Mouse (Mus musculus): ENCODE measurements around the gene Rars2. TPM values are rescaled to one million over a fixed set of nuclear protein-coding genes. Genes with fewer than 3 reads are reported as not detected.

Gene Rars2
- polyA plus RNA-seq, 1 experiment from 2014 or later, result 60.2 TPM

DNA sequence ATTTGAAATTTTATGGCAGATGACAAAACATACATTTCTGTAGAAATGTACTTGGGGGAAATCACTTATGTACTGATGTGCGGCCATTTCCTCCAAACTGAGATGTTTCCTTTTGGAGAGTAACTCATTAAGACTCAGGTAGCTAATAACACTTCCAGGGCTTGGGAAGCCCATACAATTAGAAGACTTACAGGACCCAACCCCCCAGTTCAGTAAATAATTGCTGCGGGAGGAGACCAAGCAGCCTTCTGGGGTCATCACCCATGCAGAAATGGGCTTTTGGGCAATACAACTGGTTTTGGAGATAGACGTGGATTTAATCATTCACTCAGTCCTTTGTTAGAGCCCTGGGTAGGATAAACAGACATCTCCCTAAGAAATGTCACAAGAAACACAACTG lies 92.5 kb downstream of the Rars2 start:
- Histone ChIP-seq H3K9me3 (no peaks in the 10 kb centered on the region), H3K27me3 (no peaks in the 10 kb centered on the region), H3K4me1 (no peaks in the 10 kb centered on the region), H3K9ac (replicated peaks) (no peak overlapping the region), H3K4me3 (no peak overlapping the region), H3K27ac (replicated peaks) (no peak overlapping the region), H3K4me2 (replicated peaks) (no peak overlapping the region), H3K36me3 (no peaks in the 10 kb centered on the region)
- WGBS, result 80% methylated on average over 3 of the region's 3 CpGs
- no peak for ATAC-seq (replicated peaks)

DNA sequence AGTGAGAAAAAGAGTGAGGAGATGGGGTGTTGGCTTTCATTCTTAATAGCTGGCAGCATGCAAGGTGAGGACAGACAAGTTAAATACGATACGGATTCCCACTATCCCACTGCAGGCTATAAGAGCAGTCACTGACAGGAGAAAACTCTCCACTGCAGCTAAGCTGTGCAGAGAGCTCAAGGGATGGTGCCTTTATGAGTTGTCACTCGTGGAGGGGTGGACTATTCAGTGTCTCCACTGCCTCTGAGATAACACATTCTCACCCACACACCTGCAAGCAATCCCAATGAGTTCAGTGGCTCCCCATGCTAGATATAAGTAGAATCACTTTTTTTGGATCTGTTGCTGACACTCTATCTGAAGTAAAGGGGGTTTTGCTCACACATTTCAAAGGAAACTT lies 93.4 kb downstream of the Rars2 start:
- Histone ChIP-seq H3K4me1 (no peaks in the 10 kb centered on the region), H3K4me3 (no peak overlapping the region), H3K4me2 (replicated peaks) (no peak overlapping the region), H3K27ac (replicated peaks) (no peak overlapping the region), H3K9ac (replicated peaks) (no peak overlapping the region), H3K9me3 (no peaks in the 10 kb centered on the region), H3K36me3 (no peaks in the 10 kb centered on the region), H3K27me3 (no peaks in the 10 kb centered on the region)
- WGBS, result 87% methylated on average over 3 of the region's 3 CpGs
- ATAC-seq (replicated peaks), result no peak

Other genes starting within 250 kb of the Rars2 start
- 104 and 106 TPM in 2 replicates for gene Akirin2, start 64.0 kb upstream of the Rars2 start, polyA plus RNA-seq (2015; fragmentation: Nextera tagmentation; extraction: Ambion mirVana)
- gene Orc3, start within 50 bp of the Rars2 start, polyA plus RNA-seq (2015; fragmentation: Nextera tagmentation; extraction: Ambion mirVana), result 92.9 and 93.2 TPM in 2 replicates
- 50.6 and 52.3 TPM in 2 replicates for gene Slc35a1, start 72.5 kb downstream of the Rars2 start, polyA plus RNA-seq (2015; fragmentation: Nextera tagmentation; extraction: Ambion mirVana)
- 2.2 and 2.7 TPM in 2 replicates for gene Cfap206, start 115.2 kb downstream of the Rars2 start, polyA plus RNA-seq (2015; fragmentation: Nextera tagmentation; extraction: Ambion mirVana)
- gene Gm136, start 141.3 kb downstream of the Rars2 start, polyA plus RNA-seq (2015; fragmentation: Nextera tagmentation; extraction: Ambion mirVana), result not detected in 2 replicates
- gene Smim8, start 163.5 kb downstream of the Rars2 start, polyA plus RNA-seq (2015; fragmentation: Nextera tagmentation; extraction: Ambion mirVana), result 46.1 and 48.5 TPM in 2 replicates

Measured in forebrain, embryonic 15.5 days (tissue).